Mouse (Mus musculus) spleen, adult 2 months (tissue): ENCODE results near the gene Coasy. TPM values are rescaled to one million over a fixed set of nuclear protein-coding genes. Genes with fewer than 3 reads are reported as not detected.

Experiments
- DNase-seq, 2 experiments: peaks; one replicate each; pipeline versions ENCODE4 v3.0.0 to v3.0.0-alpha.2; 2012 to 2021; ENCODE audit warnings: low spot score in 2 of 2, low read depth in 1 of 2
- H3K27ac ChIP-seq: fragments of 200-500 bp; 2 replicates; pipeline ENCODE4 v1.5.1; 2012; ENCODE audit warnings: low read length, inconsistent platforms; ENCODE audit not compliant: insufficient read depth
- H3K27me3 ChIP-seq: fragments of 200-500 bp; 2 replicates; pipeline ENCODE4 v1.6.1; 2012; ENCODE audit warnings: mild to moderate bottlenecking, moderate library complexity, low read length, inconsistent platforms; ENCODE audit not compliant: control insufficient read depth, insufficient read depth
- H3K36me3 ChIP-seq: fragments of 200-500 bp; 2 replicates; pipeline ENCODE4 v1.6.1; 2012; ENCODE audit warnings: mild to moderate bottlenecking, low read length, inconsistent platforms; ENCODE audit not compliant: control insufficient read depth, insufficient read depth
- H3K4me1 ChIP-seq: fragments of 200-500 bp; 2 replicates; pipeline ENCODE4 v1.6.1; 2011; ENCODE audit warnings: inconsistent platforms; ENCODE audit not compliant: control insufficient read depth, insufficient read depth, insufficient read length
- H3K4me3 ChIP-seq: fragments of 200-500 bp; 2 replicates; pipeline ENCODE4 v1.5.1; 2011; ENCODE audit warnings: mild to moderate bottlenecking, inconsistent platforms; ENCODE audit not compliant: insufficient read depth, insufficient read length; ENCODE audit errors: extremely low read depth
- CTCF ChIP-seq: fragments of 200-500 bp; IDR thresholded peaks from 2 replicates; pipeline ENCODE4 v1.5.1; 2011; ENCODE audit warnings: mild to moderate bottlenecking, inconsistent platforms; ENCODE audit not compliant: insufficient read depth, insufficient read length, insufficient replicate concordance; ENCODE audit errors: extremely low read depth
- POLR2A ChIP-seq: fragments of 200-500 bp; IDR thresholded peaks from 2 replicates; pipeline ENCODE4 v1.6.1; 2011; ENCODE audit warnings: low read depth, low read length, inconsistent platforms
- WGBS: fragments of 180-500 bp; shearing (Covaris S2); methylation state at CpG from one replicate; pipeline ENCODE4 v1.1.7; 2018; 5-methylcytosine and 5-hydroxymethylcytosine counted together
- polyA plus RNA-seq: library from polyadenylated mRNA; depleted of rRNA; stranded (reverse); fragments of >200 nt; gene quantifications from 2 replicates; pipeline ENCODE4 v1.2.3, GENCODE M21; 2012

Gene Coasy
- polyA plus RNA-seq, 1 experiment: 26.6 TPM

DNA sequence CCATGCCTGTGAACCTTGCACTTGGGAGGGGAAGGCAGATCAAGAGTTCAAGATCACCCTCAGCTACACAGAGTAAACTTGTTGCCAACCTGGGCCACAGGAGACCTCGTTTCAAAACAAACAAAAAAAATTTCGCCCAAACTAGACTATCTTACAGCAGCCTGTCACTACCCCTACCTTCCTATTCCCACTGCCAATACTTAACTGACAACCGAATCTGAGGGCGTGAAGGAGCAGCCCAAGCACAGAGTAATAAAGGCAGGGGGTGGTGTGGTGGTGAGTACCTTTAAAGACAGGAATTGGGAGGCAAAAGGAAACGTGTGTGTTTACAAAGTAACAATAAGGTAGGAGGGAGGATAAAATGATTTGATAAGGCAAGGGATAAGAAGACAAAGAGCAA, 28.3 kb downstream of the Coasy start:
- H3K27me3 ChIP-seq: no peaks in the 10 kb centered on the region
- no peak for DNase-seq
- no peak for TF ChIP-seq CTCF
- H3K27ac ChIP-seq: no peak overlapping the region
- H3K36me3 ChIP-seq: peaks cover 5% of the 10 kb centered on the region
- 84% methylated on average over 5 of the region's 5 CpGs for WGBS
- H3K4me1 ChIP-seq: peaks cover 5% of the 10 kb centered on the region; the same call in 1 of the 2 replicates
- no peak overlapping the region for H3K4me3 ChIP-seq

DNA sequence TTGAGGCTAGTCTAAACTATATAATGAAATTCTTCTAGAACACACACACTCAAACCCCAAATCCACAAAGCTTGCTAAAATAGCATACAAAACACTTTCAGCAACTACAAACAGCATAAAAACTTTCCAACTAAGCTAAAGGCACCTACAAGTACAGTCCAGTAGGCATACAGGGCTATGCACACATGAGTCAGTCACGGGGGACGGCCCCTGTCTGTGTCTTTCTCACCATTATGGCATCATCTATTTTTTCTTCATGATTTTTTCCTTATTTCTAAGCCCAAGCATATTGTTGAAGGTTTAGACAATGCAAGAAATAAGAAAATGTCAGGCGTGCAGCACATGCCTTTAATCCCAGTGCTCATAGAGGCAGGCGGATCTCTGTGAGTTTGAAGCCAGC, 28.8 kb downstream of the Coasy start:
- peaks cover 10% of the 10 kb centered on the region; the same call in 1 of the 2 replicates for H3K4me1 ChIP-seq
- DNase-seq: no peak
- no peak for TF ChIP-seq CTCF
- H3K4me3 ChIP-seq: no peak overlapping the region
- H3K27me3 ChIP-seq: no peaks in the 10 kb centered on the region
- H3K36me3 ChIP-seq: peaks cover 3% of the 10 kb centered on the region
- no peak overlapping the region for H3K27ac ChIP-seq
- 91% methylated on average over 4 of the region's 4 CpGs for WGBS

DNA sequence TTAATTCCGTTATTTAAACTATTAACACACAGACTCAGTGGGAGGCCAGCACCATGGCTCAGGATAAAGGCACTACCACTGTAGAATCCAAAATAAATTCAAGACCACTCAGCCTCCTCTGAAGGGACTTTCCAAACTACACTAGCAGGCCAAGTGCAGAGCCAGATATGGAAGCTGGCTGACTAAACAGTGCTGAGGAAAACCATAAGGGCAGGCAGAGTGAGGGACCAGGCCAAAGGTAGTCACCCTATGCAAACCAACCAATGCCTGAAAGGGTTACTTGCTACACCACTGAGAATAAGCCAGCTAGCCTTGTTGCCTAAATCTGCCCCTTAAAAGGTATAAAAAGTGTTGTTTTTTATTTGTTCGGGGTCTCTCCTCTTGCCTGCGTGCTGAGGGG, 29.8 kb downstream of the Coasy start:
- WGBS: 96% methylated on average over 3 of the region's 3 CpGs
- Histone ChIP-seq H3K36me3 (peaks cover 2% of the 10 kb centered on the region), H3K27me3 (no peaks in the 10 kb centered on the region), H3K27ac (no peak overlapping the region), H3K4me3 (no peak overlapping the region), H3K4me1 (peaks cover 14% of the 10 kb centered on the region)
- TF ChIP-seq POLR2A (no peak), CTCF (no peak)
- DNase-seq: no peak

DNA sequence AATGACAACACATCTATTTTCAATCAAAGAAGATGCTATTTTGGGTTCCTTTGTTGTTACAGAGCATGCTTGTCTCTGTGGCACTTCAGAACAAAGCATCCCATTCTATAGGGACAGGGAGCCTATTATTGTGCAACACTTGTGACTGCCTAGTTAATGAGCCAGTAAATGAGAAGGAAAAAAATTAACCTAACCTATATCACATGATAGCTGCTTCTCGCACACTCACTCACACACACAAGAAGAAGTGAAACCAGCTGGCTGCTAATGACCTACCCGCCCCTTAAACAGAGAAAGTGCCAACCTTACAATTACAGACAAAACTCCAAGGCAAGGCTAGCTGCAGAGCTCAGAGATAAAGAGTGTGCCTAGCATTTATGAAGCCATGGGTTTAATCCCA, 33.2 kb downstream of the Coasy start:
- peaks cover 21% of the 10 kb centered on the region for H3K4me1 ChIP-seq
- H3K4me3 ChIP-seq: no peak overlapping the region

DNA sequence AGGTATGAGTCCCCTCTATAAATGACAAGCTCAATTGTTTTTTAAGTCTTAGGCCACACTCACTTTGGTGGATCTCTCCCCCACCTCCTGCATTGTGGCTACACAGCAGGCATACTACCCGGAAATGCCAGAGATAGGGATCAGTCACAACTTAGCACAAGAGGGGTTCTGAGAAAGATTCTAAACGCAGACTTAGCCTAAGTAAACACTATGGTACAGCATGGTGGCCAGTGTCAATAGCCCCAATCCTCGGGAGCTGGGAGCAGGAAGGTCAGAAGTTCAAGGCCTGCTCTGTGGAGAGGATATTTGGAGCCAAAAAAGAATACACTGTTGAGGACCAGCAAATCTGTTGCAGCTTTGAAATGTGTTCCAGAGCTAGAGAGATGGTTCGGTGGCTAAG, 35.7 kb downstream of the Coasy start:
- H3K4me1 ChIP-seq: peaks cover 21% of the 10 kb centered on the region
- H3K4me3 ChIP-seq: peak overlapping the region; percentile 28; the same call in 1 of the 2 replicates
- peaks cover 2% of the 10 kb centered on the region for H3K36me3 ChIP-seq
- no peak for DNase-seq
- no peak overlapping the region for H3K27ac ChIP-seq
- WGBS: 36% methylated on average over 4 of the region's 4 CpGs
- no peaks in the 10 kb centered on the region for H3K27me3 ChIP-seq
- TF ChIP-seq CTCF: no peak
- no peak for TF ChIP-seq POLR2A

More for the DNA sequence above, 33.2 kb downstream of the Coasy start:
- WGBS: 36% methylated on average over 2 of the region's 2 CpGs
- Histone ChIP-seq H3K27ac (no peak overlapping the region), H3K27me3 (no peaks in the 10 kb centered on the region), H3K36me3 (peaks cover 2% of the 10 kb centered on the region)
- TF ChIP-seq CTCF (no peak), POLR2A (no peak)
- peak; percentile 35 to 65 for DNase-seq

DNA sequence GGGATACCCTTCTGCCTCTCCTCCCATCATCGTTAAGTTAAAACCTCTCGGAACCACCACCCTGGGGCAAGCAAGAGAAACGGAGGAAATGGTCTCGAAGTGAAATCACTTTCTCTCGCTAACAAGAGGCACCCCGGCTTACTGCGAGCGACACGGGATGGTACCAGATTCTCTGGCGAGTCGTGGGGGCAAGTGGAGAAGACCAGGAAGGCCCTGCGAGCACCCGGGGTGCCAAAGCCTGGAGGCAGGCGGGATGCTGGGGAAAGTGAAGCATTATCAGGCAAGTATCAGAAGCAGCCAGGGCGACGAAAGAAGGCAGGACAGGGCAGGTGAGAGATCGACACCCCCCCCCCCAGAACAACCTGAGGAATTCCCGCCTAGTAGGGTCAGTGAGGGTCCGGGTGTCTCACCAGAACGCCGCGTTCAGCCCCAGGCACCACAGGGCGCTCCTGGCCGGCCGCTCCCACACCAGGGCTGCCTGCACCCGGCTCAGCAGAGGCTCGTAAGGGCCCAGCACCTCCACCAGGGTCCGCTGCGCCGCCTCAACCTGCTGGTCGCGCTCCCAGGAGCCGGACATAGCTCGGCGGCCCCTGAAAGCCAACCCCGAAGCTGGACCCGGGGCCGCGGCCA, 36.9 kb downstream of the Coasy start:
- peak overlapping the region; percentile 82 for H3K4me3 ChIP-seq
- H3K4me1 ChIP-seq: peaks cover 21% of the 10 kb centered on the region
- peak overlapping the region; percentile 92 for H3K27ac ChIP-seq
- H3K27me3 ChIP-seq: no peaks in the 10 kb centered on the region
- DNase-seq: no peak
- H3K36me3 ChIP-seq: peaks cover 2% of the 10 kb centered on the region
- 1% methylated on average over 39 of the region's 39 CpGs for WGBS
- TF ChIP-seq CTCF (no peak), POLR2A (no peak)

DNA sequence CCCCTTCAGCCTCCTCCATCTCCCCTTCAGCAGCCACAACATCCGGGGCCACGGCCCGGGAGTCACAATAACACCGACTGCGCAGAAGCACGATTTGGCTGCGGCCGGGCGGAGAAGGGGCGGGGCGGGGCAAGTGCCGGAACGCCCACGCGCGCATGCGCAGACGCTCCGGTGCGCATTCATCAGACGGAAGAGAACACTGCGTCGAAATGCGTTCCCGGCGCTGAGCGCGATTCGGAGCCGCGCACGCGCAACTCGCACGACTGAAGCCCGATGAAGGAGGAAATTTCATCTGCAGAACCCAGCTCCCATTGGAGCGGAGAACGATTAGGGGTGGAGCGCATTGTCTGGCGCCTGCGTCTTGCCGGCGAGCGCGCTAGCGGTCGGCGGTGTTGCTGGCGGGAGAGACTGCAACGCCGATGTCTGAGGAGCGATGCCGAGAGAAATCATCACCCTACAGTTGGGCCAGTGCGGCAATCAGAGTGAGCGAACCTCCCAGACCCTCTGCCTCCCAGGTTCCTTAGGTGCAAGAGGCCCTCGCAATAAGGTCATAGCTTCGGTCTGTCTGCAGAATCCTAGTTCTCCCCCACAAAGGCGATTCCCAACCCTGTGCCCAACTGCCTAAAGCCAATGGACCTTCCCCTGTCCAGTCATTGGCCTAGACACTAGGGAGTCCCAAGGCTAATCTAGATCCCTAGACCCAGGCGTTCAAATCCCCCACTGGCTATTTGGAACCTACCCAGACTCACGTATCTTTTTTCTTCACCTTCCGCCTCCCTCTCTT, 37.6 kb downstream of the Coasy start, which contains the start of the genes Retreg3 and Tubg1:
Retreg3 (minus strand) TSS at position 133 of the 784 bp plus-strand sequence.
Tubg1 (plus strand) TSS at position 178 of the 784 bp plus-strand sequence.
- TF ChIP-seq POLR2A (peak; percentile 89), CTCF (peak; percentile 8; the same call in 1 of the 2 replicates)
- under 1% methylated on average over 61 of the region's 61 CpGs for WGBS
- peak; percentile 98 to 99 for DNase-seq
- Histone ChIP-seq H3K4me1 (peaks cover 18% of the 10 kb centered on the region), H3K27me3 (no peaks in the 10 kb centered on the region), H3K36me3 (peaks cover 2% of the 10 kb centered on the region), H3K27ac (peak within 1 kb of the TSS; percentile 92), H3K4me3 (peak within 1 kb of the TSS; percentile 82)
